Mouse (Mus musculus) megakaryocyte, embryonic 14.5 days (primary cell): ENCODE results near the gene Phykpl. TPM values are rescaled to one million over a fixed set of nuclear protein-coding genes. Genes with fewer than 3 reads are reported as not detected.

Experiments
- H3K27me3 ChIP-seq: replicated peaks from 2 replicates; pipeline ENCODE3; 2012; ENCODE audit warnings: inconsistent platforms
- H3K36me3 ChIP-seq: replicated peaks from 2 replicates; pipeline ENCODE3; 2012; ENCODE audit warnings: low read length, inconsistent platforms, mixed read lengths
- H3K4me1 ChIP-seq: 2 replicates; pipeline ENCODE4 v1.6.1; 2012; ENCODE audit warnings: inconsistent platforms
- H3K4me3 ChIP-seq: replicated peaks from 2 replicates; pipeline ENCODE3; 2012; ENCODE audit warnings: moderate library complexity, mild to moderate bottlenecking, inconsistent platforms
- H3K9me3 ChIP-seq: 2 replicates; pipeline ENCODE4 v1.6.1; 2012; ENCODE audit warnings: inconsistent platforms
- FLI1 ChIP-seq: IDR thresholded peaks from 2 replicates; pipeline ENCODE4 v1.6.1; 2012; ENCODE audit warnings: low read length, inconsistent platforms, mixed read lengths
- GATA1 ChIP-seq: IDR thresholded peaks from 3 replicates; pipeline ENCODE4 v1.6.1; 2012; ENCODE audit warnings: mixed read lengths, low read length, inconsistent platforms, borderline replicate concordance
- polyA plus RNA-seq: library from polyadenylated mRNA; stranded (reverse); fragments of >175 nt; gene quantifications from 2 replicates; pipeline ENCODE4 v1.2.3, GENCODE M21; 2012; ENCODE audit warnings: low replicate concordance; ENCODE audit not compliant: insufficient read depth

The Phykpl gene
- polyA plus RNA-seq, 1 experiment = 10.1 TPM

DNA sequence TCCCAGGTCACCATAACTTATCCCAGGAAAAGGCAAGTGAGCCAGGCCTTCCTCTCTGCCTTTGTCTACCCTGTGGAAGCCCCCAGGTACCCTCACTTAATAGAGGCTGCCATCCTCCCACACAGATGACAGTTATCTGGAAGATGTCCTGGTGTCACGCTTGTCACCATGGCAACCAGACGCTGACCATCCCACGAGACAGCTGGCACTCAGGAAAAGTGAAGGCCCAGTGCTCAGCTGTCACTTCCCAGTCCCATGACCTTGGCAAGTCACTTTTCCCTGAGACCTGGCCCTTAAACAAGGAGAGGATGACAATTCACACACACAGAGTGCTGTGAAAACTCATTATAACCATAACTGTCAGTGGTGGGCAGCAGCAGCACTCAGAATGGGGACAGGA lies 32.5 kb upstream of the Phykpl start:
- Histone ChIP-seq H3K27me3 (peaks cover 45% of the 10 kb centered on the region), H3K9me3 (no peaks in the 10 kb centered on the region), H3K36me3 (no peaks in the 10 kb centered on the region), H3K4me1 (peaks cover 49% of the 10 kb centered on the region), H3K4me3 (no peak overlapping the region)
- TF ChIP-seq FLI1 = no peak
- no peak for TF ChIP-seq GATA1

DNA sequence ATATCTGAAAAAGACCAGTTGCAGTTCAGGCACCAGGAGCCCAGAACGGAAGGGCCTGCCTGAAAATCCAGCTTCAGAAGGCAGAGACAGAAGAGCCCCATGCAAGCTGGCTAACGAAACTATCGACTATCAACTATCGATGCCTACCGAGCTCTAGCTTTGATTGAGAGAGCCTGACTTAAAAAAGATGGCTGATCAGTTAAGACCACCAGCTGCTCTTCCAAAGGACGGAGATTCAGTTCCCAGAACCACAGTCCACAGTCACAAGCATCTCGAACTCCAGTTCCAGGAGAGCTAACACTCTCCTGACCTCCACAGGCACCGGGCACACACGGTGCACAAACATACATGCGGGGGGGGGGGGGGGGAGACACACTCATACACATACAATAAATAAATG lies 30.0 kb upstream of the Phykpl start:
- Histone ChIP-seq H3K27me3 (peaks cover 37% of the 10 kb centered on the region), H3K36me3 (no peaks in the 10 kb centered on the region), H3K9me3 (no peaks in the 10 kb centered on the region), H3K4me3 (no peak overlapping the region), H3K4me1 (peaks cover 31% of the 10 kb centered on the region)
- TF ChIP-seq FLI1 = no peak
- TF ChIP-seq GATA1 = no peak

DNA sequence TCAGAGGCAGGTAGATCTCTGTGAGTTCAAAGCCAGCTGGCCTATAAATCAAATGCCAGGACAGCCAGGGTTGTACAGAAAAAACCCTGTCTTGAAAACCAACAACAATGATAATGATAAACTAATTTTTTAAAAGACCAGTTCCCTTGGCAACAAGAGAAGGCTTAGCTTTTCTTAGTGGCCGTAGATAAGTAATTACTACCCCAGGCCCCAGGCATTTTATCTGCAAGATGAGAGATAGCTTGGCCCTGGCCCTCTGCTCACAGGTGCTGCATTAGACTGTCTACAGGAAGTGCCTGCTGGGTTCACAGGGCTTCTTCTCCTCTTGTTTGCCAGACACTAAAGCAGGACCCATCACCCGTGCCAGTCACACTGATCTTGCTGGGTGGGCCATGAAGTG lies 29.5 kb upstream of the Phykpl start:
- no peaks in the 10 kb centered on the region for H3K36me3 ChIP-seq
- H3K4me3 ChIP-seq = no peak overlapping the region
- H3K9me3 ChIP-seq = no peaks in the 10 kb centered on the region
- H3K27me3 ChIP-seq = peaks cover 35% of the 10 kb centered on the region
- no peak for TF ChIP-seq FLI1
- TF ChIP-seq GATA1 = no peak
- peaks cover 29% of the 10 kb centered on the region for H3K4me1 ChIP-seq

GRCm38 (mm10) chr11:51563276-51563675 lies 21.3 kb upstream of the Phykpl start:
- Histone ChIP-seq H3K4me1 (peaks cover 18% of the 10 kb centered on the region), H3K9me3 (peaks cover 11% of the 10 kb centered on the region; the same call in 1 of the 2 replicates), H3K4me3 (no peak overlapping the region), H3K27me3 (peaks cover 27% of the 10 kb centered on the region), H3K36me3 (no peaks in the 10 kb centered on the region)
- no peak for TF ChIP-seq FLI1
- TF ChIP-seq GATA1 = no peak

DNA sequence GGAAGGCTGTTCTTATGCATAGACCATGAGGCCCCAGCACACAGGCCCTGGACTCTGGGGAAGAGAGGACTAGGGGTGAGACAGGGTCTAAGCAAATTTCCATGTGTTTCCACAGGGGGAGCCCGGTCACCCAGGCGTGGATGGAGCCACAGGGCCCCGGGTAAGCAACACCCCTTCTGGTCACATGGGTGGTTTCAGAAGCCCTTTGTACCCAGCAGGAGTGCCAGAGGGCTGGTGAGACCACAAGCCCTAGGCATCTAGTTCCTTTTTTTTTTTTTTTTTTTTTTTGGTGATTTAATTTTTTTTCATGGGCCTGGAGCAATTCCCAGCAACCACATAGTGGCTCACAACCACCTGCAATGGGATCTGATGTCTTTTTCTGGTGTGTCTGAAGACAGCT lies 19.5 kb upstream of the Phykpl start:
- TF ChIP-seq FLI1 (no peak), GATA1 (no peak)
- Histone ChIP-seq H3K9me3 (peaks cover 11% of the 10 kb centered on the region; the same call in 1 of the 2 replicates), H3K36me3 (no peaks in the 10 kb centered on the region), H3K27me3 (peaks cover 32% of the 10 kb centered on the region), H3K4me3 (no peak overlapping the region), H3K4me1 (peaks cover 18% of the 10 kb centered on the region)

- H3K4me1 ChIP-seq = peaks cover 18% of the 10 kb centered on the region
- H3K9me3 ChIP-seq = peaks cover 11% of the 10 kb centered on the region; the same call in 1 of the 2 replicates
- H3K4me3 ChIP-seq = no peak overlapping the region
- H3K36me3 ChIP-seq = no peaks in the 10 kb centered on the region
- H3K27me3 ChIP-seq = peaks cover 30% of the 10 kb centered on the region
- no peak for TF ChIP-seq GATA1
- no peak for TF ChIP-seq FLI1
Measured at GRCm38 (mm10) chr11:51565951-51566350, 18.6 kb upstream of the Phykpl start.

DNA sequence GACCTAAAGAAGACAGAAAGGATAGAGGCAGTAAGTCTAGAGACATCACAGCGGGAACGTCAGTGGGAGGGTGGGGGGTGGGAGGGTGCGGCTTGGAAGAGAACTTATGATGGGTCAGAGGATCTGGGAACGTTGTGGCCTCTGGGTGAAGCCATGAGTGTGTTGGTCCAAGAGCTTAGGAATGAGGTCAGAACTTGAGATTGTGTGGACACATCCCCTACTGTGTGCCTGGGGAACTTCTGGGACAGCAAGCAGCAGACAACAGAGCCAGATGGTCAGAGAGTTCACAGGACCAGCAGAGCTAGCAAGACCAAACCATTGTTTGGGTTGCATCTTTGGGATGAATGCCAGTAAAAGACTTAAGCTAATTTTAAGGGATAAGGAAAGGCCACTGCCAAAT lies 15.8 kb upstream of the Phykpl start:
- Histone ChIP-seq H3K27me3 (peaks cover 9% of the 10 kb centered on the region), H3K36me3 (no peaks in the 10 kb centered on the region), H3K4me1 (peaks cover 34% of the 10 kb centered on the region), H3K9me3 (peaks cover 11% of the 10 kb centered on the region; the same call in 1 of the 2 replicates), H3K4me3 (no peak overlapping the region)
- TF ChIP-seq GATA1 = no peak
- no peak for TF ChIP-seq FLI1

- H3K9me3 ChIP-seq = no peaks in the 10 kb centered on the region
- no peak overlapping the region for H3K4me3 ChIP-seq
- peaks cover 8% of the 10 kb centered on the region for H3K27me3 ChIP-seq
- peaks cover 84% of the 10 kb centered on the region for H3K4me1 ChIP-seq
- TF ChIP-seq GATA1 (no peak), FLI1 (no peak)
- H3K36me3 ChIP-seq = peaks cover 3% of the 10 kb centered on the region
Measured at GRCm38 (mm10) chr11:51576454-51576853, 8.1 kb upstream of the Phykpl start.

GRCm38 (mm10) chr11:51577587-51577986 lies 7.0 kb upstream of the Phykpl start:
- H3K9me3 ChIP-seq = no peaks in the 10 kb centered on the region
- no peak overlapping the region for H3K4me3 ChIP-seq
- TF ChIP-seq GATA1 = no peak
- TF ChIP-seq FLI1 = no peak
- H3K4me1 ChIP-seq = peaks cover 88% of the 10 kb centered on the region
- peaks cover 3% of the 10 kb centered on the region for H3K36me3 ChIP-seq
- peaks cover 8% of the 10 kb centered on the region for H3K27me3 ChIP-seq

GRCm38 (mm10) chr11:51579024-51579423 lies 5.5 kb upstream of the Phykpl start:
- peaks cover 3% of the 10 kb centered on the region for H3K36me3 ChIP-seq
- peaks cover 8% of the 10 kb centered on the region for H3K27me3 ChIP-seq
- TF ChIP-seq GATA1 = no peak
- no peak for TF ChIP-seq FLI1
- H3K9me3 ChIP-seq = no peaks in the 10 kb centered on the region
- no peak overlapping the region for H3K4me3 ChIP-seq
- H3K4me1 ChIP-seq = peaks cover 88% of the 10 kb centered on the region

DNA sequence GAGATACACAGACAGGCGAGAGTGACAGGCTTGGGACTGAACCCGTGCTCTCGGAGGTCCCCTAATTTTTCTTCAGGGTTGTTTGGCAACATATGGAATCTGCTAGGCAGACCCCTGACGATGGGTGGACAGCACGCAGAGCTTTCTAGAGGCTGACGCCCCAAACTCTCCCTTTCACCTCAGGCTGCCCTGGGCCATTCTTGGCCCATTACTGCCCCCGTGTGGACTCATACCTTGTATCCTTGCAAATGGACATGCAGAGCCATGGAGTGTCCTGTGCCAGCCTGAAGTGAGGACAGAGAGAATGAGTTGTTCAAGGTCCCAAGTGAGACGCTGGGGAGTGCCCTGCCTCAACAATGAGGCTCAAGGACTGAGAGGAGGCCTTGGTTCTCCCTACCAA lies 1.8 kb upstream of the Phykpl start:
- Histone ChIP-seq H3K4me1 (peaks cover 94% of the 10 kb centered on the region), H3K9me3 (no peaks in the 10 kb centered on the region), H3K4me3 (peak overlapping the region; percentile 75), H3K36me3 (peaks cover 25% of the 10 kb centered on the region), H3K27me3 (no peaks in the 10 kb centered on the region)
- TF ChIP-seq GATA1 (no peak), FLI1 (no peak)
